Mouse (Mus musculus) fat pad, adult 2 months (tissue): ENCODE data around the gene C1qtnf6.

Experiments
- DNase-seq: peaks from one replicate; pipeline ENCODE4 v3.0.0-alpha.2; 2011; ENCODE audit warnings: low read depth, low spot score; ENCODE audit errors: extremely low read depth

Gene C1qtnf6

GRCm38 (mm10) chr15:78482518-78482917 is 48.7 kb downstream of the C1qtnf6 start:
- no peak for DNase-seq

- DNase-seq: no peak
Observed at GRCm38 (mm10) chr15:78481448-78482000, 49.7 kb downstream of the C1qtnf6 start.

GRCm38 (mm10) chr15:78480991-78481390 is 50.2 kb downstream of the C1qtnf6 start:
- DNase-seq: no peak

- no peak for DNase-seq
Observed at GRCm38 (mm10) chr15:78480111-78480510, 51.1 kb downstream of the C1qtnf6 start.

- DNase-seq: no peak
Observed at GRCm38 (mm10) chr15:78479470-78479869, 51.7 kb downstream of the C1qtnf6 start.

- DNase-seq: no peak
Observed at GRCm38 (mm10) chr15:78478073-78478472, 53.1 kb downstream of the C1qtnf6 start.

- DNase-seq: no peak
Observed at GRCm38 (mm10) chr15:78476878-78477277, 54.3 kb downstream of the C1qtnf6 start.

GRCm38 (mm10) chr15:78475604-78476031 is 55.6 kb downstream of the C1qtnf6 start:
- no peak for DNase-seq

GRCm38 (mm10) chr15:78473442-78473841 is 57.8 kb downstream of the C1qtnf6 start:
- DNase-seq: no peak
